Mouse (Mus musculus) megakaryocyte, embryonic 14.5 days (primary cell): ENCODE data around the gene Rgs8.

Source experiments
- FLI1 ChIP-seq: IDR thresholded peaks from 2 replicates; pipeline ENCODE4 v1.6.1; 2012; ENCODE audit warnings: low read length, inconsistent platforms, mixed read lengths
- GATA1 ChIP-seq: IDR thresholded peaks from 3 replicates; pipeline ENCODE4 v1.6.1; 2012; ENCODE audit warnings: mixed read lengths, low read length, inconsistent platforms, borderline replicate concordance

DNA sequence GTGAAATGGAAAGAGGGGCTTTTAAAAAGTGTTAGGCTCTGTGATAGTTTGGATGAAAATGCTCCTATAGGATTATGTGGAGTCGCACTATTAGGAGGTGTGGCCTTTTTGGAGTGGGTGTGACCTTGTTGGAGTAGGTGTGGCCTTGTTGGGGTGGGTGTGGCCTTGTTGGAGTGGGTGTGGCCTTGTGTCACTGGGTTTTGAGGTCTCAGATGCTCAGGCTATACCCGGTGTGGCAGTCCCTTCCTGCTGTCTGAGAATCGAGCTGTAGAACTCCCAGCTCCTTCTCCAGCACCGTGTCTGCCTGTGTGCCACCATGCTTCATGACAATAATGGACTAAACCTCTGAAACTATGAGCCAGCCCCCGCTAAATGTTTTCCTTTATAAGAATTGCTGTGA is 55.8 kb downstream of the Rgs8 start:
- TF ChIP-seq GATA1 (no peak), FLI1 (no peak)
